Mouse (Mus musculus): ENCODE measurements at regions not wholly inside any gene's neighbourhood (a gene's known extent, or its start where the extent isn't known, plus 50 kb on each side); places are given as distances from the start of the nearest gene placed in this dataset.

DNA sequence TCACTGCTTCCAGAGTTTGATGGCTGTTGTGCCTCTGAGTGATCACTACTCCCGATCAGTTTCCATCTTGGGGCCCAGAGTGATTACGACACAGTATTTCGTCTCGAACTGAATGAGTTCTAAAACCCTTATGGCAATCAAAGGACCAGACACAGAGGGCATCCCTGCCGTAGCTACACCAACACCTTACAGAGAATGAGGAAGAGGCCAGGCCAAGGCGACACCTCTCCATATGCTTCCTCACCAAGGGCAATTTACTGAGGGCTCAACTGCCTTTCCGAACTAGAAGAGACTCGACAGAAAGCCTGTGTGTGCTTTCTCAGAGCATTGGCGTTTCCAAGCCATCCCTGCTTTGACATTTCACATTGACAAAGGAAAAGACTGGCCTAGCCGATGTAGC is 289.8 kb upstream of the G2e3 start:
- no peaks in the 10 kb centered on the region for H3K36me3 ChIP-seq (ENCODE audit: control insufficient read depth, insufficient read depth, low read length)
- H3K9me3 ChIP-seq (ENCODE audit: control insufficient read depth, low read length): no peaks in the 10 kb centered on the region
- no peaks in the 10 kb centered on the region for H3K27me3 ChIP-seq (ENCODE audit: control insufficient read depth, insufficient read depth, low read length)
- DNase-seq (ENCODE audit: low spot score, missing footprints) (peak; percentile 77), ATAC-seq (ENCODE audit: low FRiP score) (no peak)
- no peak overlapping the region for H3K4me3 ChIP-seq (ENCODE audit: low read depth, low read length)
- H3K4me2 ChIP-seq: no peak overlapping the region
- no peak overlapping the region for H3K9ac ChIP-seq (ENCODE audit: low read length)
- 83% methylated on average over 10 of the region's 10 CpGs for WGBS
- no peak overlapping the region for H3K27ac ChIP-seq (ENCODE audit: low read depth, low read length)
- H3K4me1 ChIP-seq (ENCODE audit: control insufficient read depth, insufficient read depth, low read length): no peaks in the 10 kb centered on the region

- Histone ChIP-seq H3K4me3 (ENCODE audit: low read depth, low read length) (no peak overlapping the region), H3K4me1 (ENCODE audit: control insufficient read depth, insufficient read depth, low read length) (no peaks in the 10 kb centered on the region), H3K4me2 (no peak overlapping the region), H3K9me3 (ENCODE audit: control insufficient read depth, low read length) (no peaks in the 10 kb centered on the region), H3K9ac (ENCODE audit: low read length) (no peak overlapping the region), H3K27me3 (ENCODE audit: control insufficient read depth, insufficient read depth, low read length) (no peaks in the 10 kb centered on the region), H3K27ac (ENCODE audit: low read depth, low read length) (no peak overlapping the region), H3K36me3 (ENCODE audit: control insufficient read depth, insufficient read depth, low read length) (no peaks in the 10 kb centered on the region)
- peak; percentile 45 for DNase-seq (ENCODE audit: low spot score, missing footprints)
- no peak for ATAC-seq (ENCODE audit: low FRiP score)
- WGBS: 55% methylated on average over 7 of the region's 7 CpGs
These were observed 300.7 kb upstream of the G2e3 start for GRCm38 (mm10) chr12:51047116-51047515.

- Histone ChIP-seq H3K36me3 (ENCODE audit: control insufficient read depth, insufficient read depth, low read length) (no peaks in the 10 kb centered on the region), H3K4me2 (no peak overlapping the region), H3K4me1 (ENCODE audit: control insufficient read depth, insufficient read depth, low read length) (no peaks in the 10 kb centered on the region), H3K27me3 (ENCODE audit: control insufficient read depth, insufficient read depth, low read length) (no peaks in the 10 kb centered on the region), H3K9ac (ENCODE audit: low read length) (no peak overlapping the region), H3K27ac (ENCODE audit: low read depth, low read length) (no peak overlapping the region), H3K4me3 (ENCODE audit: low read depth, low read length) (no peak overlapping the region), H3K9me3 (ENCODE audit: control insufficient read depth, low read length) (no peaks in the 10 kb centered on the region)
- ATAC-seq (ENCODE audit: low FRiP score) (no peak), DNase-seq (ENCODE audit: low spot score, missing footprints) (peak; percentile 78)
- 52% methylated on average over 9 of the region's 9 CpGs for WGBS
These were observed 302.4 kb upstream of the G2e3 start for GRCm38 (mm10) chr12:51045437-51045836.

DNA sequence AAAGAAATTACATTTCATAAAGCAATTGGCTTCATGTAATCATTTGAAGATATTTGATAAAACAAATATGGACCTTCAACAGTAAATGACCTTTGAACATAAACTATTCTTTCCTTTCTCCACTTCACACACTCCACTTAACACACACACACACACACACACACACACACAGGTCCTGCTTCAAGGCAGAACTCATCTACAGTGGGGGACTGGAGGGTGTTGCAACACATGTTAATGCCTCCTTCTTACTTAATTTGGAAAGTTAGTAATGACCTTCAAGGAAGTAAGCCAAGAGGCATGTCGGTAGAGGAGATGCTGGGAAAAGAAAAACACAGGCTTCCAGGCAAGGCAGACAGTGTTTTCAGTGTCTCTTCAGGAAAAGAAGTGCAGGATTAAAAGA is 302.8 kb upstream of the G2e3 start:
- Histone ChIP-seq H3K4me3 (ENCODE audit: low read depth, low read length) (no peak overlapping the region), H3K9ac (ENCODE audit: low read length) (no peak overlapping the region), H3K4me1 (ENCODE audit: control insufficient read depth, insufficient read depth, low read length) (no peaks in the 10 kb centered on the region), H3K27ac (ENCODE audit: low read depth, low read length) (no peak overlapping the region), H3K36me3 (ENCODE audit: control insufficient read depth, insufficient read depth, low read length) (no peaks in the 10 kb centered on the region), H3K27me3 (ENCODE audit: control insufficient read depth, insufficient read depth, low read length) (no peaks in the 10 kb centered on the region), H3K9me3 (ENCODE audit: control insufficient read depth, low read length) (no peaks in the 10 kb centered on the region), H3K4me2 (no peak overlapping the region)
- DNase-seq (ENCODE audit: low spot score, missing footprints) (no peak), ATAC-seq (ENCODE audit: low FRiP score) (no peak)
- WGBS: 51% methylated on average over 1 of the region's 1 CpGs

GRCm38 (mm10) chr12:51032193-51032592 is 315.7 kb upstream of the G2e3 start:
- H3K27me3 ChIP-seq (ENCODE audit: control insufficient read depth, insufficient read depth, low read length): no peaks in the 10 kb centered on the region
- H3K4me3 ChIP-seq (ENCODE audit: low read depth, low read length): no peak overlapping the region
- no peak overlapping the region for H3K27ac ChIP-seq (ENCODE audit: low read depth, low read length)
- WGBS: 82% methylated on average over 2 of the region's 2 CpGs
- H3K36me3 ChIP-seq (ENCODE audit: control insufficient read depth, insufficient read depth, low read length): no peaks in the 10 kb centered on the region
- no peak overlapping the region for H3K4me2 ChIP-seq
- no peak overlapping the region for H3K9ac ChIP-seq (ENCODE audit: low read length)
- H3K9me3 ChIP-seq (ENCODE audit: control insufficient read depth, low read length): no peaks in the 10 kb centered on the region
- peaks cover 6% of the 10 kb centered on the region; the same call in 1 of the 2 replicates for H3K4me1 ChIP-seq (ENCODE audit: control insufficient read depth, insufficient read depth, low read length)
- DNase-seq (ENCODE audit: low spot score, missing footprints) (peak; percentile 44), ATAC-seq (ENCODE audit: low FRiP score) (no peak)

GRCm38 (mm10) chr12:51028601-51029174 is 319.2 kb upstream of the G2e3 start:
- no peaks in the 10 kb centered on the region for H3K9me3 ChIP-seq (ENCODE audit: control insufficient read depth, low read length)
- H3K4me3 ChIP-seq (ENCODE audit: low read depth, low read length): no peak overlapping the region
- 44% methylated on average over 10 of the region's 10 CpGs for WGBS
- peaks cover 6% of the 10 kb centered on the region; the same call in 1 of the 2 replicates for H3K4me1 ChIP-seq (ENCODE audit: control insufficient read depth, insufficient read depth, low read length)
- H3K4me2 ChIP-seq: no peak overlapping the region
- no peak overlapping the region for H3K27ac ChIP-seq (ENCODE audit: low read depth, low read length)
- ATAC-seq (ENCODE audit: low FRiP score) (no peak; the same call in 1 of the 2 replicates), DNase-seq (ENCODE audit: low spot score, missing footprints) (peak; percentile 81)
- no peak overlapping the region for H3K9ac ChIP-seq (ENCODE audit: low read length)
- no peaks in the 10 kb centered on the region for H3K27me3 ChIP-seq (ENCODE audit: control insufficient read depth, insufficient read depth, low read length)
- no peaks in the 10 kb centered on the region for H3K36me3 ChIP-seq (ENCODE audit: control insufficient read depth, insufficient read depth, low read length)

DNA sequence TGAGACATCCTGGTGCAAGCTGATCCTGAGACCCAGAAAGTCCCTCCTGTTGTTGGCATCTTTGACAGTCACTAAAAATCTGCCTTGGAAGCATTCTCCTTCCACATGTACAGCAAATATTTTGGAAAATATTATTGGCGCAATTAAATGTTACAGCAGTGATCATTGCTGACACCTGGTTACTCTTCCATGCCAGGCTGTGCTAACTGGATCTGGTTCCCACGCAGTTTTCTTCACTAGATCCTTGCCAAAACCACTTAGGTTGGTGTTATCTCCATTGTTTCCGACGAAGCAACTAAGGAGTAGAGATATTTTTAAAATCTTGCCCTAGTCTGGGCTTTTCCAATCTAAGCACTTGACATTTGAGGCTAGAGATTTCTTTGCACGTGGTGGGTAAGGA is 321.8 kb upstream of the G2e3 start:
- Histone ChIP-seq H3K4me2 (no peak overlapping the region), H3K27ac (ENCODE audit: low read depth, low read length) (no peak overlapping the region), H3K36me3 (ENCODE audit: control insufficient read depth, insufficient read depth, low read length) (no peaks in the 10 kb centered on the region), H3K9ac (ENCODE audit: low read length) (no peak overlapping the region), H3K9me3 (ENCODE audit: control insufficient read depth, low read length) (no peaks in the 10 kb centered on the region), H3K4me1 (ENCODE audit: control insufficient read depth, insufficient read depth, low read length) (peaks cover 6% of the 10 kb centered on the region; the same call in 1 of the 2 replicates), H3K27me3 (ENCODE audit: control insufficient read depth, insufficient read depth, low read length) (no peaks in the 10 kb centered on the region), H3K4me3 (ENCODE audit: low read depth, low read length) (no peak overlapping the region)
- DNase-seq (ENCODE audit: low spot score, missing footprints) (peak; percentile 12), ATAC-seq (ENCODE audit: low FRiP score) (no peak)
- 89% methylated on average over 5 of the region's 5 CpGs for WGBS

GRCm38 (mm10) chr12:51025531-51025930 is 322.3 kb upstream of the G2e3 start:
- H3K27me3 ChIP-seq (ENCODE audit: control insufficient read depth, insufficient read depth, low read length): no peaks in the 10 kb centered on the region

DNA sequence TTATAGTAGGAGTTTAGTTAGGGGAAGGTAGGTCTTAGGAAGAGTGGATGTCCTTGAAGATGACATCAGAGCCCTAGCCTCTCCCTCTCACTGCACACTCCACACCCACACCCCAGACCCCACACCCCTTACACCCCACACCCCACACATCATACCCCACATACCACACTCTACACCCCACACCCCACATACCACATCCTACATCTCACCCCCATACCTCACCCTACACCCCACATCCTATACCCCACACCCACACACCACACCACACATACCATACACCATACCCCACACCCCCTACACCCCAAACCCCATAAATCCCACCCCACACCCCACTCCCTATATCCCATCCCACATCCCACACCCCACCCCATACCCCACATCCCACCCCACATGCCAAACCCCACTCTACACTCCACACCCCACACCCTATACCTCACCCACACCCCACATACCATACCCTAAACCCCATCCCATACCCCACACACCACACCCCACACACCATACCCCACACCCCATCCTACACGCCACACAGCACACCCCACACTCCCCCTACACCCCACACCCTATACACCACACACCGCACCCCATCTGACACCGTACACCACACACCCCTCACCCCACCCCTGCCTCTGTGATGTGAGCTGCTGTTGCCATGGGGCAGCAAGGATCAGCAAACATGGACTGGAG is 323.7 kb upstream of the G2e3 start:
- ATAC-seq (ENCODE audit: low FRiP score) (peak; percentile 16; the same call in 1 of the 2 replicates), DNase-seq (ENCODE audit: low spot score, missing footprints) (no peak)
- H3K36me3 ChIP-seq (ENCODE audit: control insufficient read depth, insufficient read depth, low read length): no peaks in the 10 kb centered on the region
- H3K4me1 ChIP-seq (ENCODE audit: control insufficient read depth, insufficient read depth, low read length): peaks cover 6% of the 10 kb centered on the region; the same call in 1 of the 2 replicates
- H3K27me3 ChIP-seq (ENCODE audit: control insufficient read depth, insufficient read depth, low read length): no peaks in the 10 kb centered on the region
- H3K27ac ChIP-seq (ENCODE audit: low read depth, low read length): no peak overlapping the region
- no peak overlapping the region for H3K4me3 ChIP-seq (ENCODE audit: low read depth, low read length)
- H3K4me2 ChIP-seq: no peak overlapping the region
- WGBS: 98% methylated on average over 3 of the region's 3 CpGs
- H3K9me3 ChIP-seq (ENCODE audit: control insufficient read depth, low read length): no peaks in the 10 kb centered on the region
- H3K9ac ChIP-seq (ENCODE audit: low read length): no peak overlapping the region

More at GRCm38 (mm10) chr12:51025531-51025930, 322.3 kb upstream of the G2e3 start:
- ATAC-seq (ENCODE audit: low FRiP score) (no peak), DNase-seq (ENCODE audit: low spot score, missing footprints) (peak; percentile 39)
- H3K9me3 ChIP-seq (ENCODE audit: control insufficient read depth, low read length): no peaks in the 10 kb centered on the region
- no peaks in the 10 kb centered on the region for H3K36me3 ChIP-seq (ENCODE audit: control insufficient read depth, insufficient read depth, low read length)
- H3K4me3 ChIP-seq (ENCODE audit: low read depth, low read length): no peak overlapping the region
- H3K4me1 ChIP-seq (ENCODE audit: control insufficient read depth, insufficient read depth, low read length): peaks cover 6% of the 10 kb centered on the region; the same call in 1 of the 2 replicates
- no peak overlapping the region for H3K4me2 ChIP-seq
- no peak overlapping the region for H3K9ac ChIP-seq (ENCODE audit: low read length)
- 75% methylated on average over 3 of the region's 3 CpGs for WGBS
- no peak overlapping the region for H3K27ac ChIP-seq (ENCODE audit: low read depth, low read length)

Measured in midbrain, embryonic 11.5 days (tissue).